Mouse (Mus musculus): ENCODE results near the gene Slc35b1.

Gene Slc35b1

GRCm38 (mm10) chr11:95384319-95384972, at the start of gene Slc35b1:
Gene Slc35b1 (plus strand): TSS chr11:95384692.
- in situ Hi-C loops (cut with MboI): no loop called here

DNA sequence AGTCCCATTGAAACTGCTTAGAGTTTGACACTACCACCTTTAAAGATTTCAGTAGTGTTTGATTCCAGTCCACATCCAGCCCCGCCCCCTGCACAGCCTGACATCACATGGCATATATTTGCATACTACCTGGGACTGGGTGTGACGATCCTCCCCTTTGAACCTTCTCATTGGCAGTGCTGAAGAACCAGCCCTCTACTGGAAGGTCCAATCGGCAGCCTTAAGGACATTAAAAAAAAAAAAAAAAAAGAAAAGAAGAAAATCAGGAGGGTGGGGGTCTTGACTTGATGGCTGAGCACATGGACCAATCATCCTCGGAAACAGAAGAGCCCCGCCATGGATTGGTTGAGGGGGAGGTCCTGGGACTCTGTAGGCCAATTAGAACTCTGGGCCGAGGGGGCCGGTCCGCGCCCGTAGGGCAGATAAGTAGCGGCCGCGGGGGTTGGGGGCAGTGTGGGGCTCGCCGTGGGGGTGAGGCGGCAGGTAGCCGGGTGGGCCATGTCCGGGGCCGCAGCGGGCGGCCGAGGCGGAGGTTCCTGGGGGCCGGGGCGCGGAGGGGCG, 47.8 kb upstream of the Slc35b1 start, which contains the start of gene Fam117a:
TSS of gene Fam117a (plus strand) at position 451 of the 561 bp plus-strand sequence.
- in situ Hi-C loops (cut with MboI): no loop called here

DNA sequence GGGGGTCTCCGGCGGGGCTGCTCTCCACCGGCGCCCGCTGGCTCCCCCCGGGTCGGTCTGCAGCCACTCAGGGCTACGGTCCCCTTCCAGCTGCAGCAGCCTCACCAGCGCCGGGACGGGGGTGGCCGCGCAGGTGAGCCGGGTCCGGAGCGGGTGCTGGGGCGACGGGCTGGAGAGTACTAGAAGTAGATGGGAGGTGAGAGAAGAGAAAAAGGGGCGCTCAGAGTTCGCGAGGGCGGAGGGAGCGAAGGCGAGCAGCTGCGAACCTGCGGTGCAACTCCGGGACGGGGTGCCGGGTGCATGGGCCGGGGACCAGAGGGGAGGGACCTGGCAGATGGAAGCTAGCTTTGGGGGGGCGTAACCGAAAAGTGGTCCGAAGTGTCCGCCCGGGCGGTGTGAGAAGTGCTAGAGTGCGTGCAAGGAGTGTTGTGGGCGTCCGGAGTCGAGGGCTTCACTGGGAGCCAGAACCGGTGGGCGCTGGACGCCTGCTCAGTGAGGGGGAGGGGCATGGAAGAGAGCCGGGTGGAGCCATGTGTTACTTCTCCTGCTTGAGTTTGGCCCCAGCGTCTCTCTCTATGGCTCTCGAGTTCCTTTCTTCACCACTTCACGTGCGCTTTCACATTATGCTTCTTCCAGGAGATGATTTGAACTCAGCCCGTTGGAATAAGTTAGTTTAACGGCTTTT, 47.2 kb upstream of the Slc35b1 start:
- in situ Hi-C loops (cut with MboI): no loop called here

GRCm38 (mm10) chr11:95337846-95338342, 46.6 kb upstream of the Slc35b1 start:
- in situ Hi-C loops (cut with MboI): no loop called here

- in situ Hi-C loops (cut with MboI): no loop called here
Observed at GRCm38 (mm10) chr11:95339471-95340021, 44.9 kb upstream of the Slc35b1 start.

DNA sequence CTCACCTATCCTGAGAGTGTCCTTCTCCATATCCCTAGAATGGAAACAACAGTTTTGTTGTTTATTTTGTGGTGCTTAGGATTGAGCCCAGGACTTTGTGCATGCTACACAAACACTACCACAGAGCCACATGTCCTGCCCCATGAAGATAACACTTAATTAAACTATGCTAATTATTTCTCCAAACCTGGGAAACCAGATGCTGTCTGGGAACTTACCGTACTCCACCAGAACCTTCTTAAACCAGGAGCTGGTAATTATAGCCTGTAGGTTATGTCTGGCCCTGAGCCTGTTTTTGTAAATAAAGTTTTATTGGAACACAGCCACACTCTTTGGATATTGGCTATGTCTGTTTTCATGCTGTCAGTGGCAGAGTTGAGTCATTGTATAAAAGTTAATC, 44.2 kb upstream of the Slc35b1 start:
- in situ Hi-C loops (cut with MboI): no loop called here

DNA sequence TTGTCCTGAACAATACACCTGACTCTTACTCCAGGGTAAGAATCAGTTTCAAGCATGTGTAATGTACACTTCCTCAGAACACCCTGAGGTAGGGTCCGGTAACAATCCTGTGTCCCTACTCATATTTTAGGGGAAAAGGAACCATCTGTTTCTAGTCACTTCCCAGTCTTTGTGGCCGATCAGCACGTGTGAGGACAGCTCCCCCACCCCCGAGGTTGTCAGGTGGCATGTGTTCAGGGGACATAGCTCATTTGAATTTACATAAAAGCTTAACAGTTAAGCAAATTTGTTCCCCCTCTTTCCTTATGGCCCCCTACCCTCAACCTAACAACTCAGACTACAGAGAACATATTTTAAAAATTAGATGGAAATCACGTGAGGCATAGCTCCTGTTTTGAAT, 43.8 kb upstream of the Slc35b1 start:
- in situ Hi-C loops (cut with MboI): no loop called here

DNA sequence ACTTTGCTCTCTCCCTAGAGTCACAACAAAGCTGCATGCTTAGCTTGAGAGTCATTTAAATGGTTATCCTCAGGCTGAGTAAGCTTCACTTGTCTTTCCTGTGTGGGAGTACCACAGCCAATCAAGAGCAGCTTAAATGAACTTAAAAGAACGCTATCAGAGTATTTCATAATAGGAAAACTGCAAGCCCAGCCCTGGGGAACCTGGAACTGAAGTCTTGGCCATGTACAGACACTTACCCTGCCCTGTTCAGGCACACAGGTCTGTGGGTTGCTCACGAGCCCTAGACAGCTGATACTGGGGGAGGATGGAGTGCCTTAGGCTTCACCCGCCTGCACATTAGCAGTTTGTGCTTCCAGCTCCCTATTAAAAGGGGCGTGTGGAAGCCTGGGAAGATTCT, 41.3 kb upstream of the Slc35b1 start:
- in situ Hi-C loops (cut with MboI): no loop called here

- in situ Hi-C loops (cut with MboI): no loop called here
Observed at GRCm38 (mm10) chr11:95344181-95344580, 40.3 kb upstream of the Slc35b1 start.

DNA sequence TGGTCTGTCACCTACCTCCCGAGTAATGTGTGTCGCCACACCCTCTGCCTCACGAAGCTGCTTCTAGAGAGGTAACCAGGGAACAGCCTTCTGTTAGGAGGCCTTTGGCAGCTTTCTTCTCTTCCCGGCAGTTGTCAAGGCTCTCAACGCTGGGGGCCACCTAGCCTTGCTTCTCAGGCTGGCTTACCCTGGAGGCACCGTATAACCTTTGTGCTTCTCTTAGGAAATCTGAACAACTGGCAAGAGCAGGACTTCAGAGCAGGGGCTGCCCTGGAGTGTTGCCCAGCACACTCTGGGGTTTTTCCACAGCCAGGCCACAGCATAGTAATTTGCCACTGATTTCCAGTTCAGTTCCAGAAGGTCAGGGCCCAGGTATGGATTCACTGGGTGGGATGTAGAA, 34.2 kb upstream of the Slc35b1 start:
- in situ Hi-C loops (cut with MboI): no loop called here

- in situ Hi-C loops (cut with MboI): no loop called here
Observed at GRCm38 (mm10) chr11:95350960-95351359, 33.5 kb upstream of the Slc35b1 start.

DNA sequence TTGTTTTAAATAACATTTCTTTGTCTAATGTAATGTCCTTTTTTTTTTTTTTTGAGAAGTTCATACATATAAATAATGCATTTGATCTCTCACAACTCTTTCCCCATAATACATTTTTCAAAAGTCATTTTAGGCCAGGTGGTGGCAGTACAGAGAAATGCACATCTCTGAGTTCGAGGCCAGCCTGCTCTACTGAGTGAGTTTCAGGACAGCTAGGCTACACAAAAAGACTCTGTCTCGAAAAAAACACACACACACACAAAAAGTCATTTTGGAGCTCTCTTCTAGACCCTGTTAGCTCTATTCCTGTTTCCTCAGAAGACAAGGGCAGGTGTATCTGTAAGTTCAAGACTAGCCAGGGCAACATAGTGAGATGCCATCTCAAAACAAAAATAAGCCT, 31.8 kb upstream of the Slc35b1 start:
- in situ Hi-C loops (cut with MboI): no loop called here

- in situ Hi-C loops (cut with MboI): no loop called here
Observed at GRCm38 (mm10) chr11:95353226-95353625, 31.3 kb upstream of the Slc35b1 start.

- in situ Hi-C loops (cut with MboI): no loop called here
Observed at GRCm38 (mm10) chr11:95354228-95354944, 30.1 kb upstream of the Slc35b1 start.

DNA sequence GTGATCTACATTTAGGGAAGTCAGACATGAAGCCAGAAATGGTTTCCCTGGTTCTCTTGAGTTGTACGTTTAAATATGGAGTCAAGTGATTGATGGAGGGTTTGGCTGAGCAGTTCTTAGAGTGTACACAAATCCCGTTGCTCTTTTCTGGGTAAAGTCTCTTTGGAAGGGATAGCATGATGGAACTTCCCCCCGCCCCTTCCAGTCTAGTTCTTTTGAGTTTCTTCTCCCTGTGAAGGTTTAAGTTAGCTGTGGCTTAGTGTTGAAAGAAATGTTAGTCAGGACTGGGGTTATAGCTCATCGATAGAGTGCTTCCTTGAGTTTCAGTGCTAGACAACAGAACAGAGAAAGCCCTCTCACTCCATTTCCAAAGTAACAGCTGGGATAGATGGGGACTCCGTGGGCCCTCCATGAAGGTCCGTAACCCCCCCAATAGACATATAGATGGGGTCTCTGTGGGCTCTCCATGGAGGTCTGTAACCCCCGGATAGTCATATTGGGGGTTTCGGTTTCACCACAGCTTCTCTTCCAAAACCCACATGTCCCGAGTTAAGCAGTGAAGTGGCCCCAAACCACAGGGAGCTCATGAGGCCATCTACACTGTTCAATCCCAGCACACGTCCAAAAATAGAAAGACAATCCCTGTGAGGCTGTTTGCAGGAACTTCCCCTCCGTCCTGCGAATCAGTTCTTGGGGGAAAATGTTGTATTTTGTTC, 29.4 kb upstream of the Slc35b1 start:
- in situ Hi-C loops (cut with MboI): no loop called here

- in situ Hi-C loops (cut with MboI): no loop called here
Observed at GRCm38 (mm10) chr11:95355661-95356011, 28.9 kb upstream of the Slc35b1 start.

DNA sequence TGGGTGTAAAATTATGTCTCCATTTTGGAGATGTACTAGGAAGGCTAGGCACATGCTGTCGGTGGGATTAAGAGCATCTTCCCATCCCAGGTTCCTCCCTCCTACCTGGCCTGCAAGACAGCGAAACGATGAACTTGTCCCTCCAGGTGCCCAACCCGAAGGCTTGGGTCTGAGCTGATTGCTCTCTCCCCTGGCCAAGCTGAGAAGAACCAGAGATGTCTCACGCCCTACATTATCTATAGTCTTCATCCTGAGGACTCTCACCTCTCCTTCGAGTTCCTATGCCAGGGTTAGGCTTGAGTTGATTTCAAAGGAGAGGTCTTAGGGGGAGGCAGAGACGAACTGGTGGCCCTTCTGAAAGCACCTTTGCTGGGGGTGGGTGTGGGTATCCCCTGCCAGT, 28.5 kb upstream of the Slc35b1 start:
- in situ Hi-C loops (cut with MboI): no loop called here

DNA sequence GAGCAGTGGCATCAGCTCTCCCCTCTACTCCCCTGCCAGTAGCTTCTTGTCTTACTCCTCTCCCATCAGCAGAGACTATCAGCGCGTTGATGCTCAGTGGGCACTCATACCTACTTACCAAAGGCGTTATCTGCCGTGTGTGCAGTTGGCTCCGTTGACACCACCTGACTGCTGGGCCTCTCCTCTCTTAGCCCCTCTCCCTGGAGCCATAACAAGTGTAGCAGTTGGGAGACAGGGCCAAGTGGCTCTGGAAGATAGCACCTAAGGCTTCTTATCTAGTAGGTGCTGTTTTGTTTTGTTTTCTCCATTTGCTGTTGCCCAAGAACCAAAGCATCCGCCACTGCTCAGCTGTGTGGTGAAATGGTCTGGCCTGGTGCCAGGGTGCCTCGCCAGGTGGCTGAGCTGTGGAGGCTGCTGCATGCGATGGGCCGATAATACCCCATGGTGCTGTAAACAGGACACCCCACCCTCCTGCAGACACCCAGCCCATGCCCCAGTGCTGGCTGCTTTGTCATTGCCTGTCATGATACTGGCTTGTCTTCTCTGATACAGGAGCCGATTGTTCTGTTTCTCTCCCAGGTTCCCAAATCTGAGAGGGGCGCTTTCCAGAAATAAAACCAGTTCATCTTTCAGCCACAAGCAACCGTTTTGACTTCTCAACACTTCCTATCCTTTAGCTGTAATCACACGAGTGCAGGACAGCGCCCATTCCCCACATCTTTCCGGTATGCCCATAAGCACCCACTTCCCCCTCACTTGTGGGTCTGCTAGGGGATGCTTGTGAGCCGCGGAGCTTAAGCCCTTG, 27.8 kb upstream of the Slc35b1 start:
- in situ Hi-C loops (cut with MboI): no loop called here

DNA sequence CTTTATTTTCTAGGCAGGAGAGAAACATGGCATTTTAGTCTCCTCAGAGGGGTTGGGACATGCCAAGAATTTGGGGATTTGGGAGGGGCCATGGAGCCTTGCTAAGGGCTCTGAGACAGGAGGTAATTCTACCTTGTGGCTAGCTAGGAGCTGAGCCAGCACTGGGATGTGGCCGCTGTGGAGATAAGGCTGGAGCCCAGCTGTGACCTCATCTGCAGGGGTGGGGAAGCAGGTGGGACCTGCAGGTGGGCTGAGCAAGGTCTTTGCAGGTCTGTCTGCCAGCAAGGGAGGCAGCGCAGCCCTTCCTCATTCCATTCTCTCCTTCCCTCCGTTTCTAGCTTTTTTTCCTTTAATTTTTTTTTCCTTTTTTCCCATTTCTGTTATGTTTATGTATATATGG, 26.2 kb upstream of the Slc35b1 start:
- in situ Hi-C loops (cut with MboI): no loop called here

- in situ Hi-C loops (cut with MboI): no loop called here
Observed at GRCm38 (mm10) chr11:95364388-95364787, 20.1 kb upstream of the Slc35b1 start.

DNA sequence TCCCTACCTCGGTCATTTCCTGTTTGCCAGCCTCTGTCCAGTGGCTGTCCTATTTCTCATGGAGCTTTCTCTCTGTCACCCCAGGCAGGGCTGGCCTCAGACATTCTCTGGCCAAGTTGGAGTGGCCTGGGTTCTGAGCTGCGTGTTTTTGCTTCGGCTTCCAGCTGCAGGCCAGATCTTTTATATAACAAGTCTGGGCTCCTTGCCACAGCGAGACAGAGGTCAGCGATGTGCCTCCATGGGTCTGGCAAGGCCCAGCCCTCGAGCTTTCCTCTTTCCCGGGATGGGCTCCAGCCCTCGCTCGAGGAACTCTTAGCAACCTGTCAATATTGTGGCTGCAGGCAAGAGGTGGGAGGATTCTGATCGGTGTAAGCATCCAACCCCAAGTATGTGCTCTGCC, 18.9 kb upstream of the Slc35b1 start:
- in situ Hi-C loops (cut with MboI): no loop called here

Measured in mature B cell (primary cell).